Mouse (Mus musculus): ENCODE data around the gene Ntn3. TPM values are rescaled to one million over a fixed set of nuclear protein-coding genes. Genes with fewer than 3 reads are reported as not detected.

Gene Ntn3
- polyA plus RNA-seq, 1 experiment = 0.82 TPM

GRCm38 (mm10) chr17:24201092-24201491 lies 8.2 kb downstream of the Ntn3 start:
- Histone ChIP-seq H3K36me3 (ENCODE audit: control insufficient read depth, insufficient read depth, low read length) (no peaks in the 10 kb centered on the region), H3K27me3 (ENCODE audit: control insufficient read depth, insufficient read depth, low read length) (no peaks in the 10 kb centered on the region), H3K27ac (ENCODE audit: insufficient read depth, low read length) (no peak overlapping the region), H3K4me1 (ENCODE audit: control insufficient read depth, insufficient read depth, insufficient read length) (peaks cover 6% of the 10 kb centered on the region; the same call in 1 of the 2 replicates), H3K4me3 (ENCODE audit: extremely low read depth, insufficient read depth, insufficient read length) (no peak overlapping the region)
- WGBS = 82% methylated on average over 4 of the region's 4 CpGs
- no peak for DNase-seq (ENCODE audit: low read depth in 1 of 2, low spot score in 2 of 2)
- TF ChIP-seq CTCF (IDR thresholded peaks at IDR 0.05; ENCODE audit: extremely low read depth, insufficient read depth, insufficient read length, insufficient replicate concordance) (no peak), POLR2A (IDR thresholded peaks at IDR 0.05; ENCODE audit: low read depth, low read length) (no peak)

- Histone ChIP-seq H3K27me3 (ENCODE audit: control insufficient read depth, insufficient read depth, low read length) (no peaks in the 10 kb centered on the region), H3K36me3 (ENCODE audit: control insufficient read depth, insufficient read depth, low read length) (no peaks in the 10 kb centered on the region), H3K27ac (ENCODE audit: insufficient read depth, low read length) (no peak overlapping the region), H3K4me1 (ENCODE audit: control insufficient read depth, insufficient read depth, insufficient read length) (no peaks in the 10 kb centered on the region), H3K4me3 (ENCODE audit: extremely low read depth, insufficient read depth, insufficient read length) (no peak overlapping the region)
- TF ChIP-seq POLR2A (IDR thresholded peaks at IDR 0.05; ENCODE audit: low read depth, low read length) = no peak
- no peak for TF ChIP-seq CTCF (IDR thresholded peaks at IDR 0.05; ENCODE audit: extremely low read depth, insufficient read depth, insufficient read length, insufficient replicate concordance)
- no peak for DNase-seq (ENCODE audit: low read depth in 1 of 2, low spot score in 2 of 2)
- 75% methylated on average over 4 of the region's 4 CpGs for whole genome bisulfite sequencing
These were observed 9.6 kb downstream of the Ntn3 start for GRCm38 (mm10) chr17:24199741-24200140.

GRCm38 (mm10) chr17:24199252-24199651 lies 10.1 kb downstream of the Ntn3 start:
- TF ChIP-seq POLR2A (IDR thresholded peaks at IDR 0.05; ENCODE audit: low read depth, low read length) (no peak), CTCF (IDR thresholded peaks at IDR 0.05; ENCODE audit: extremely low read depth, insufficient read depth, insufficient read length, insufficient replicate concordance) (no peak)
- no peaks in the 10 kb centered on the region for H3K36me3 ChIP-seq (ENCODE audit: control insufficient read depth, insufficient read depth, low read length)
- H3K4me3 ChIP-seq (ENCODE audit: extremely low read depth, insufficient read depth, insufficient read length) = no peak overlapping the region
- no peaks in the 10 kb centered on the region for H3K27me3 ChIP-seq (ENCODE audit: control insufficient read depth, insufficient read depth, low read length)
- DNase-seq (ENCODE audit: low read depth in 1 of 2, low spot score in 2 of 2) = no peak
- 91% methylated on average over 4 of the region's 4 CpGs for WGBS
- no peak overlapping the region for H3K27ac ChIP-seq (ENCODE audit: insufficient read depth, low read length)
- no peaks in the 10 kb centered on the region for H3K4me1 ChIP-seq (ENCODE audit: control insufficient read depth, insufficient read depth, insufficient read length)

GRCm38 (mm10) chr17:24197032-24197824 lies 12.1 kb downstream of the Ntn3 start:
- no peaks in the 10 kb centered on the region for H3K36me3 ChIP-seq (ENCODE audit: control insufficient read depth, insufficient read depth, low read length)
- WGBS = 87% methylated on average over 15 of the region's 15 CpGs
- no peak overlapping the region for H3K4me3 ChIP-seq (ENCODE audit: extremely low read depth, insufficient read depth, insufficient read length)
- no peaks in the 10 kb centered on the region; the same call in 1 of the 2 replicates for H3K4me1 ChIP-seq (ENCODE audit: control insufficient read depth, insufficient read depth, insufficient read length)
- TF ChIP-seq CTCF (IDR thresholded peaks at IDR 0.05; ENCODE audit: extremely low read depth, insufficient read depth, insufficient read length, insufficient replicate concordance) (no peak), POLR2A (IDR thresholded peaks at IDR 0.05; ENCODE audit: low read depth, low read length) (no peak)
- no peak overlapping the region for H3K27ac ChIP-seq (ENCODE audit: insufficient read depth, low read length)
- no peaks in the 10 kb centered on the region for H3K27me3 ChIP-seq (ENCODE audit: control insufficient read depth, insufficient read depth, low read length)
- no peak for DNase-seq (ENCODE audit: low read depth in 1 of 2, low spot score in 2 of 2)

- H3K27ac ChIP-seq (ENCODE audit: insufficient read depth, low read length) = no peak overlapping the region
- H3K4me1 ChIP-seq (ENCODE audit: control insufficient read depth, insufficient read depth, insufficient read length) = no peaks in the 10 kb centered on the region; the same call in 1 of the 2 replicates
- no peak for TF ChIP-seq CTCF (IDR thresholded peaks at IDR 0.05; ENCODE audit: extremely low read depth, insufficient read depth, insufficient read length, insufficient replicate concordance)
- TF ChIP-seq POLR2A (IDR thresholded peaks at IDR 0.05; ENCODE audit: low read depth, low read length) = no peak
- H3K4me3 ChIP-seq (ENCODE audit: extremely low read depth, insufficient read depth, insufficient read length) = no peak overlapping the region
- no peaks in the 10 kb centered on the region for H3K27me3 ChIP-seq (ENCODE audit: control insufficient read depth, insufficient read depth, low read length)
- 71% methylated on average over 2 of the region's 2 CpGs for WGBS
- DNase-seq (ENCODE audit: low read depth in 1 of 2, low spot score in 2 of 2) = no peak
- H3K36me3 ChIP-seq (ENCODE audit: control insufficient read depth, insufficient read depth, low read length) = no peaks in the 10 kb centered on the region
These were observed 14.0 kb downstream of the Ntn3 start for GRCm38 (mm10) chr17:24195349-24195748.

- TF ChIP-seq POLR2A (IDR thresholded peaks at IDR 0.05; ENCODE audit: low read depth, low read length) (no peak), CTCF (IDR thresholded peaks at IDR 0.05; ENCODE audit: extremely low read depth, insufficient read depth, insufficient read length, insufficient replicate concordance) (no peak)
- no peak overlapping the region for H3K4me3 ChIP-seq (ENCODE audit: extremely low read depth, insufficient read depth, insufficient read length)
- no peak for DNase-seq (ENCODE audit: low read depth in 1 of 2, low spot score in 2 of 2)
- H3K4me1 ChIP-seq (ENCODE audit: control insufficient read depth, insufficient read depth, insufficient read length) = no peaks in the 10 kb centered on the region; the same call in 1 of the 2 replicates
- no peak overlapping the region for H3K27ac ChIP-seq (ENCODE audit: insufficient read depth, low read length)
- no peaks in the 10 kb centered on the region for H3K36me3 ChIP-seq (ENCODE audit: control insufficient read depth, insufficient read depth, low read length)
- 77% methylated on average over 5 of the region's 5 CpGs for WGBS
- no peaks in the 10 kb centered on the region for H3K27me3 ChIP-seq (ENCODE audit: control insufficient read depth, insufficient read depth, low read length)
These were observed 15.6 kb downstream of the Ntn3 start for GRCm38 (mm10) chr17:24193769-24194168.

GRCm38 (mm10) chr17:24193268-24193667 lies 16.1 kb downstream of the Ntn3 start:
- no peaks in the 10 kb centered on the region for H3K36me3 ChIP-seq (ENCODE audit: control insufficient read depth, insufficient read depth, low read length)
- H3K4me1 ChIP-seq (ENCODE audit: control insufficient read depth, insufficient read depth, insufficient read length) = no peaks in the 10 kb centered on the region; the same call in 1 of the 2 replicates
- H3K27me3 ChIP-seq (ENCODE audit: control insufficient read depth, insufficient read depth, low read length) = no peaks in the 10 kb centered on the region
- no peak overlapping the region for H3K27ac ChIP-seq (ENCODE audit: insufficient read depth, low read length)
- no peak overlapping the region for H3K4me3 ChIP-seq (ENCODE audit: extremely low read depth, insufficient read depth, insufficient read length)
- TF ChIP-seq POLR2A (IDR thresholded peaks at IDR 0.05; ENCODE audit: low read depth, low read length) (no peak), CTCF (IDR thresholded peaks at IDR 0.05; ENCODE audit: extremely low read depth, insufficient read depth, insufficient read length, insufficient replicate concordance) (no peak)
- 81% methylated on average over 8 of the region's 8 CpGs for WGBS
- no peak for DNase-seq (ENCODE audit: low read depth in 1 of 2, low spot score in 2 of 2)
